Mouse (Mus musculus): Measurements from ENCODE around the gene Wdr60. TPM values are rescaled to one million over a fixed set of nuclear protein-coding genes. Genes with fewer than 3 reads are reported as not detected.

Wdr60 gene
- 16.4 and 18.1 TPM in 2 replicates for polyA plus RNA-seq (2014; fragmentation: Nextera tagmentation; extraction: Ambion mirVana)

DNA sequence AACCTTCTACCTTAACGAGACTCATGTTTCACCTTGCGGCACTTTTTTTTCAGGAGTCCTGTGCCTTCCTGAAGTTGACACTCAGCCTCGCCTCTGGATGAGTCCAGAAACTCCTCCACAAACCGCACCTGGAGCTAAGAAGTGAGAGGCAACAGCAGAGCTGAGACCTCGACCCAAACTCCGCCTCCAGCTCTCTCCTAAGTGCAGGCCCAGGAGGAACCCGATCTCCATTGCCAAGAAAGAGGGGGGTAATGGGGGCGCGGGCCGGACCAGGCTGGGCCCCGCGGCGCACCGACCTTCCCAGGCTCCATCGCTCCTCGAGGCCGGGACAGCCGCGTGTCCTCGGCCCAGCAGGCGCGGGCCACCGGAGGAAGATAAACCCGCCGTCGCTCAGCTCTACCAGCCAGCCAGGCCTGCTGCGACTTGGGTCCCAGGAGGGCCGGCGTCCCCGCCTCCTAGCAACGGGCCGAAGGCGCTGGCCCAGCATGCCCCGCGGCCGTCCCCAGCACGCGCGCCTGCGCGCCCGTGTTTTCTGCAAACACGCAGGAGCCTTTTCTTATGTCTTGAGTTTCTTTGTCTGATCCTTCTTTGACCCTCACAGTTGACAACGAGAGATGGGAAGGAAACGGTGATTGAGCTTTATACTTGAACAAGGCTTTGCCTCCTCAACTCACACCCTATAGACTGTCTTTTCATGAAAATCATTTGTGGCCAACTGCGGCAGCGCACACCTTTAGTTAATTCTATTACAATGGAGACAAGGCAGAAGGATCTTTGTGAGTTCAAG, at the start of gene Wdr60:
Wdr60 (minus strand) TSS at position 468 of the 787 bp plus-strand sequence.
- ATAC-seq (replicated peaks; ENCODE audit: low FRiP score), result peak; percentile 99
- WGBS, result 3% methylated on average over 47 of the region's 47 CpGs
- H3K9me3 ChIP-seq (ENCODE audit: control insufficient read depth, low read length), result no peaks in the 10 kb centered on the region

DNA sequence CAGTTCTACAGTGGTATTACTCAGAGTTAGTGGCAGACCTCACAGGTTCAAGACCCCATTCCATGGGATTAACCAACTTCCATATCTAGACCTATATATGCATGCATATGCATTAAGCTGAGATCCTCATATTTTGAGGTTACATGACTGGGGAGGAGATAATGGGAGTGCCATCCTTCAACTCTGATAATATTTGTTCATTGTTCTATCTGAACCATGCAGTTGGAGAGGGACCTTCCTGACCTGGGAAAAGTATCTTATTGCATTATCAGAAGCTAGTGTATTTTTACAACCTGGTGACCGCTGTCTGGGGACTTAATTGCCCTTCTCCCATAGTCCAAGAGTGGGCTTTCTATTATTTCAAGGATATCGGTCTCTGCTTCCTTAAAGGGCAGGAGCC, 45.8 kb upstream of the Wdr60 start:
- Histone ChIP-seq H3K27ac (ENCODE audit: low read depth, low read length) (no peak overlapping the region), H3K4me3 (ENCODE audit: low read depth, low read length) (no peak overlapping the region), H3K27me3 (ENCODE audit: control insufficient read depth, insufficient read depth, low read length) (no peaks in the 10 kb centered on the region), H3K9me3 (ENCODE audit: control insufficient read depth, low read length) (no peaks in the 10 kb centered on the region), H3K36me3 (ENCODE audit: control insufficient read depth, insufficient read depth, low read length) (no peaks in the 10 kb centered on the region), H3K4me2 (ENCODE audit: low read depth, low read length, severe bottlenecking) (no peak overlapping the region), H3K9ac (ENCODE audit: low read length) (no peak overlapping the region), H3K4me1 (replicated peaks; ENCODE audit: control insufficient read depth, insufficient read depth, low read length) (no peaks in the 10 kb centered on the region)
- DNase-seq (ENCODE audit: low spot score), result no peak
- ATAC-seq (replicated peaks; ENCODE audit: low FRiP score), result no peak
- 89% methylated on average over 2 of the region's 2 CpGs for whole genome bisulfite sequencing

More for the DNA sequence above, at the start of gene Wdr60:
- Histone ChIP-seq H3K36me3 (ENCODE audit: control insufficient read depth, insufficient read depth, low read length) (no peaks in the 10 kb centered on the region), H3K4me2 (ENCODE audit: low read depth, low read length, severe bottlenecking) (peak within 1 kb of the TSS; percentile 61), H3K27me3 (ENCODE audit: control insufficient read depth, insufficient read depth, low read length) (no peaks in the 10 kb centered on the region), H3K4me3 (ENCODE audit: low read depth, low read length) (peak within 1 kb of the TSS; percentile 48), H3K27ac (ENCODE audit: low read depth, low read length) (no peak within 1 kb of the TSS), H3K4me1 (replicated peaks; ENCODE audit: control insufficient read depth, insufficient read depth, low read length) (no peaks in the 10 kb centered on the region), H3K9ac (ENCODE audit: low read length) (peak within 1 kb of the TSS; percentile 70)
- peak; percentile 94 for DNase-seq (ENCODE audit: low spot score)

DNA sequence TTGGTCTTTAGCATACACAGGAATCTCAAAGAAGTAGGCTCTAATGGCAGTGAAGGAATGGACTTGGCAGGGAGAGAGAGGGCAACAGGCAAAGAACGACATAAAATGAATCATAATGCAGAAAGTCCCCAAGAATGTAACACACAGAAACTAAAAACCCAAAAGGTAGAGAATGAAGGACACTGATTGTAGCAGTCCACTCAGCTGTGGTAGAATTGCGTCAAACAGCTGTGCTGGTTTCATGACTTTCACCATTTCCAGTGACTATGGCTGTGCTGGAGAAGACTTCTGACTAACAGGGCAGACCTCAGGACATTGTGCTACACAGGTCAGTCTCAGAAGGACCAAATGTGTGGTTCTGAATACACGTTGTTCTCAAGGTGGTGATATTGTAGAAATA, 45.0 kb upstream of the Wdr60 start:
- Histone ChIP-seq H3K36me3 (ENCODE audit: control insufficient read depth, insufficient read depth, low read length) (no peaks in the 10 kb centered on the region), H3K4me1 (replicated peaks; ENCODE audit: control insufficient read depth, insufficient read depth, low read length) (no peaks in the 10 kb centered on the region), H3K27me3 (ENCODE audit: control insufficient read depth, insufficient read depth, low read length) (no peaks in the 10 kb centered on the region), H3K9ac (ENCODE audit: low read length) (no peak overlapping the region), H3K4me2 (ENCODE audit: low read depth, low read length, severe bottlenecking) (no peak overlapping the region), H3K4me3 (ENCODE audit: low read depth, low read length) (no peak overlapping the region), H3K9me3 (ENCODE audit: control insufficient read depth, low read length) (no peaks in the 10 kb centered on the region), H3K27ac (ENCODE audit: low read depth, low read length) (no peak overlapping the region)
- 86% methylated on average over 3 of the region's 3 CpGs for WGBS
- ATAC-seq (replicated peaks; ENCODE audit: low FRiP score), result no peak
- no peak for DNase-seq (ENCODE audit: low spot score)

DNA sequence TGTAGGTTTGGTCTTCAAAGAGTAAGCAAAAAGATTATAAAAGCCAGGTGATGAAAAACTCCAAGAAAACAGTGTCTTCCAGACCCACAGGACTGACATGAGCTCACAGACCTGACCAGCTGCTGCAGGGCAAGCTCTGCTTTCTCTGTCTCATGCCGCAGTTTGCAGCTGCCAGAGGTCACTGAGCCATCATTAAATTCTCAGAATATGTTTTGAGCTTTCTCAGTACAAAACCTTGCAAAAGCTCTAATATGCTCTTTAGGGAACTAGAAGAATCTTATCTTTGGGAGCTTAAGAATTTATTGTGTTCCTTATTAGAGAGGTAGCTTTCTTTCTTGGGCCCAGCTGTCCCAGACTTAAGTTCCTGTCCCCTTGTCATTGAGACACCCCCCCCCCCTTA, 43.2 kb upstream of the Wdr60 start:
- no peak for DNase-seq (ENCODE audit: low spot score)
- H3K27ac ChIP-seq (ENCODE audit: low read depth, low read length), result no peak overlapping the region
- ATAC-seq (replicated peaks; ENCODE audit: low FRiP score), result no peak
- H3K36me3 ChIP-seq (ENCODE audit: control insufficient read depth, insufficient read depth, low read length), result no peaks in the 10 kb centered on the region
- no peak overlapping the region for H3K9ac ChIP-seq (ENCODE audit: low read length)
- no peak overlapping the region for H3K4me3 ChIP-seq (ENCODE audit: low read depth, low read length)
- H3K27me3 ChIP-seq (ENCODE audit: control insufficient read depth, insufficient read depth, low read length), result no peaks in the 10 kb centered on the region
- WGBS, result 60% methylated on average over 1 of the region's 1 CpGs
- H3K9me3 ChIP-seq (ENCODE audit: control insufficient read depth, low read length), result no peaks in the 10 kb centered on the region
- no peak overlapping the region for H3K4me2 ChIP-seq (ENCODE audit: low read depth, low read length, severe bottlenecking)
- H3K4me1 ChIP-seq (replicated peaks; ENCODE audit: control insufficient read depth, insufficient read depth, low read length), result no peaks in the 10 kb centered on the region

DNA sequence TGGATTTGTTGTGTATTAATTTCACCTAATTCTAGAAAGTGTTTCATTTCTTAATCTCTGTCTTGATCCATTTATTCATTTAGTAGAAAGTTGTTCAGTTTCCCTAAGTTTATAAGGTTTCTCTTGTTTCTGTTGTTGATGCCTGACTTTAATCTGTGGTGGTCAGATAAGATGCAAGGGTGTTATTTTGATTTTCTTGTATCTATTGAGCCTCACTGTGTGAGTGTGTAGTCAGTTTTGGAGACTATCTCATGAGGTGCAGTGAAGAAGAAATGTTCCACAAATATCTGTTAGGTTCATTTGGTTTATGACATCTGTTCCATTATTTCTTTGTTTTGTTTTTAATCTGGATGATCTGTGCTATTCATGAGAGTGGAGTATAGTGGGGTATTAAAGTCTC, 39.4 kb upstream of the Wdr60 start:
- Histone ChIP-seq H3K9ac (ENCODE audit: low read length) (no peak overlapping the region), H3K36me3 (ENCODE audit: control insufficient read depth, insufficient read depth, low read length) (no peaks in the 10 kb centered on the region)

DNA sequence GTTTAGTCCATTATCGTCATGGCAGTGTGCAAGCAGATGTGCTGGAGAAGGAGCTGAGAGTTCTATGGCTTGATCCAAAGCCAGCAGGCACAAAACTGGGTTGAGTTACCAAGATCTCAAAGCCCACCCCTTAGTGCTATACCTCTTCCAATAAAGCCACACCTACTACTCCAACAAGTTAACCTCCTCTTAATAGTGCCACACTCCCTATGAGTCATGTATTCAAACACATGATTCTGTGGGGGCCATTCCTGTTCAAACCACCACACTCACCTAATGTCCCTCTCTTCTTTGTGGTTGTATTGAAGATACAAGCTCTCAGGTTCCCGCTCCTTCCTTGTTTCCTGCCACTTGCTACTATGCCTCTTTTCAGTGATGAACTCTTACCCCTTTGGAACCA, 37.1 kb upstream of the Wdr60 start:
- Histone ChIP-seq H3K27ac (ENCODE audit: low read depth, low read length) (no peak overlapping the region), H3K4me2 (ENCODE audit: low read depth, low read length, severe bottlenecking) (no peak overlapping the region), H3K4me3 (ENCODE audit: low read depth, low read length) (no peak overlapping the region), H3K9me3 (ENCODE audit: control insufficient read depth, low read length) (no peaks in the 10 kb centered on the region), H3K9ac (ENCODE audit: low read length) (no peak overlapping the region), H3K36me3 (ENCODE audit: control insufficient read depth, insufficient read depth, low read length) (no peaks in the 10 kb centered on the region), H3K27me3 (ENCODE audit: control insufficient read depth, insufficient read depth, low read length) (no peaks in the 10 kb centered on the region), H3K4me1 (replicated peaks; ENCODE audit: control insufficient read depth, insufficient read depth, low read length) (no peaks in the 10 kb centered on the region)
- WGBS, result 90% methylated on average over 2 of the region's 2 CpGs
- DNase-seq (ENCODE audit: low spot score) (no peak), ATAC-seq (replicated peaks; ENCODE audit: low FRiP score) (no peak)

More for the DNA sequence above, 39.4 kb upstream of the Wdr60 start:
- Histone ChIP-seq H3K27ac (ENCODE audit: low read depth, low read length) (no peak overlapping the region), H3K9me3 (ENCODE audit: control insufficient read depth, low read length) (no peaks in the 10 kb centered on the region), H3K4me3 (ENCODE audit: low read depth, low read length) (no peak overlapping the region), H3K4me2 (ENCODE audit: low read depth, low read length, severe bottlenecking) (no peak overlapping the region), H3K27me3 (ENCODE audit: control insufficient read depth, insufficient read depth, low read length) (no peaks in the 10 kb centered on the region), H3K4me1 (replicated peaks; ENCODE audit: control insufficient read depth, insufficient read depth, low read length) (no peaks in the 10 kb centered on the region)
- no peak for DNase-seq (ENCODE audit: low spot score)
- no peak for ATAC-seq (replicated peaks; ENCODE audit: low FRiP score)

DNA sequence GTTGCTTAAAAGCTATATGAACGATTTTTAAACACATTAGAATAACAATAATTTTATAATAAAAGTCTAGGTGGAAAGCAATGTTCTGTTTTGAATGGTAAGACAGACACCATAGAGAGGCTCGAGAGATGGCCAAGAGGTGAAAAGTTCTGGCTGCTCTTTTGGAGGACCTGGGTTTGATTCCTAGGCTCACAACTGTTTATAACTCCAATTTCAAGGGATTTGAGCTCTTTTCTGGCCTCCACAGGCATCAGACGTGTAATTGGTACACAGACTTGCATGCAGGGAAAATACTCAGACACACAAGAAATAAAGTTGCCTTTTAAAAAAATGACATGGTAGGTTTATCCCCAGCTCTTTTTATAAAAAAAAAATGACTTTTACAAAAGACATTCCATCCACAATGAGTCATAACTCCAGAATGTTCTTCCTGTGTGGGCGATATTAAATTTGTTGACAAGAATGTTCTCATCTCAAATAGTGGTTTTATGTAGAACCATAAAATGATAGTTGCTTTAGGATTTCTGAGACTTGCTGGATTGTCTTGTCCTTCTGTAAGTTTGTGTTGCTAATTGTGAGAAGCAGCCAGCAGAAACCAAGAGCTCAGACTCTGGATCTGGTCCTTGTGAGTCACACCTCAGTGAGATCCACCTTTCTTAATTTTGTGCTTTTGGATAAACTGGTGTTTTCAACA, 30.9 kb upstream of the Wdr60 start:
- H3K9me3 ChIP-seq (ENCODE audit: control insufficient read depth, low read length), result no peaks in the 10 kb centered on the region
- H3K4me3 ChIP-seq (ENCODE audit: low read depth, low read length), result no peak overlapping the region
- no peaks in the 10 kb centered on the region for H3K4me1 ChIP-seq (replicated peaks; ENCODE audit: control insufficient read depth, insufficient read depth, low read length)
- no peak overlapping the region for H3K9ac ChIP-seq (ENCODE audit: low read length)
- no peak overlapping the region for H3K4me2 ChIP-seq (ENCODE audit: low read depth, low read length, severe bottlenecking)
- H3K36me3 ChIP-seq (ENCODE audit: control insufficient read depth, insufficient read depth, low read length), result no peaks in the 10 kb centered on the region
- no peaks in the 10 kb centered on the region for H3K27me3 ChIP-seq (ENCODE audit: control insufficient read depth, insufficient read depth, low read length)
- 84% methylated on average over 4 of the region's 4 CpGs for WGBS
- no peak for ATAC-seq (replicated peaks; ENCODE audit: low FRiP score)
- H3K27ac ChIP-seq (ENCODE audit: low read depth, low read length), result no peak overlapping the region
- DNase-seq (ENCODE audit: low spot score), result no peak

DNA sequence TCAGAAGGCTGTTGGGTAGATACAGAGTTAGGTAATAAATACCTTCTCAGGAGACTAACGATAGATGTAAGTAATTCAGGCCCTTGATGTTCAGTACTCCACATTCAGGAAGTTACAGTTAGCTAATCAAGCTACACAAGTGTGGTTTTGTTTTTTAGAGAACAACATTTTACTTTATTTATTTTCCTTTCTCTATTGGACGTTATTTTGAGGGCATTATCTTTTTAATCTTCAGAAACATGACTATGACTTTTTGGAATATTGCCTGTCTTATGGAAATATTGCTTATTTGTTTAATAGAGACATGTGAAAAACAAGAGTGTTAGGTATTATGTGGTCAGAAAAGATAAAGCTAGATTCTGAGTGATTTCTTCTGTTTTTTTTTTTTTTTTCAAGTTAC, 30.4 kb upstream of the Wdr60 start:
- no peak overlapping the region for H3K9ac ChIP-seq (ENCODE audit: low read length)
- H3K27me3 ChIP-seq (ENCODE audit: control insufficient read depth, insufficient read depth, low read length), result no peaks in the 10 kb centered on the region
- DNase-seq (ENCODE audit: low spot score) (no peak), ATAC-seq (replicated peaks; ENCODE audit: low FRiP score) (no peak)
- 91% methylated on average over 2 of the region's 2 CpGs for WGBS
- H3K27ac ChIP-seq (ENCODE audit: low read depth, low read length), result no peak overlapping the region
- H3K4me2 ChIP-seq (ENCODE audit: low read depth, low read length, severe bottlenecking), result no peak overlapping the region
- H3K4me3 ChIP-seq (ENCODE audit: low read depth, low read length), result no peak overlapping the region
- no peaks in the 10 kb centered on the region for H3K9me3 ChIP-seq (ENCODE audit: control insufficient read depth, low read length)
- no peaks in the 10 kb centered on the region for H3K36me3 ChIP-seq (ENCODE audit: control insufficient read depth, insufficient read depth, low read length)
- no peaks in the 10 kb centered on the region for H3K4me1 ChIP-seq (replicated peaks; ENCODE audit: control insufficient read depth, insufficient read depth, low read length)
